Mouse (Mus musculus) embryonic facial prominence, embryonic 12.5 days (tissue): ENCODE measurements at regions not wholly inside any gene's neighbourhood (a gene's known extent, or its start where the extent isn't known, plus 50 kb on each side); places are given as distances from the start of the nearest gene placed in this dataset.
A peak's percentile ranks its signal among the peaks of the same experiment; 100 is the strongest.

Experiments used
- ATAC-seq: fragments of 200-750 bp; cut with Nextera tagmentation; 2 replicates; pipeline ENCODE4 v1.8.0; 2017; ENCODE audit not compliant: insufficient number of reproducible peaks, insufficient read depth, low FRiP score, low TSS enrichment
- H3K27ac ChIP-seq: fragments of 300-500 bp; sonication (generic); 2 replicates; pipeline ENCODE4 v1.5.1; 2016; ENCODE audit warnings: mild to moderate bottlenecking
- H3K27me3 ChIP-seq: fragments of 300-500 bp; sonication (generic); 2 replicates; pipeline ENCODE4 v1.6.1; 2016; ENCODE audit warnings: mild to moderate bottlenecking, moderate library complexity
- H3K36me3 ChIP-seq: fragments of 300-500 bp; sonication (generic); 2 replicates; pipeline ENCODE4 v1.6.1; 2016; ENCODE audit warnings: mild to moderate bottlenecking
- H3K4me1 ChIP-seq: fragments of 300-500 bp; sonication (generic); 2 replicates; pipeline ENCODE4 v1.6.1; 2016
- H3K4me2 ChIP-seq: fragments of 300-500 bp; sonication (generic); replicated peaks from 2 replicates; pipeline ENCODE4 v1.6.1; 2016; ENCODE audit warnings: mild to moderate bottlenecking, moderate library complexity
- H3K4me3 ChIP-seq: fragments of 300-500 bp; sonication (generic); 2 replicates; pipeline ENCODE4 v1.5.1; 2016; ENCODE audit warnings: mild to moderate bottlenecking
- H3K9ac ChIP-seq: fragments of 300-500 bp; sonication (generic); 2 replicates; pipeline ENCODE4 v1.6.1; 2016; ENCODE audit warnings: mild to moderate bottlenecking, moderate library complexity
- H3K9me3 ChIP-seq: fragments of 300-500 bp; sonication (generic); 2 replicates; pipeline ENCODE4 v1.6.1; 2016; ENCODE audit warnings: mild to moderate bottlenecking, moderate library complexity
- WGBS: fragments of 180-500 bp; shearing (Covaris S2); methylation state at CpG from one replicate; pipeline ENCODE4 v1.1.7; 2016; 5-methylcytosine and 5-hydroxymethylcytosine counted together

DNA sequence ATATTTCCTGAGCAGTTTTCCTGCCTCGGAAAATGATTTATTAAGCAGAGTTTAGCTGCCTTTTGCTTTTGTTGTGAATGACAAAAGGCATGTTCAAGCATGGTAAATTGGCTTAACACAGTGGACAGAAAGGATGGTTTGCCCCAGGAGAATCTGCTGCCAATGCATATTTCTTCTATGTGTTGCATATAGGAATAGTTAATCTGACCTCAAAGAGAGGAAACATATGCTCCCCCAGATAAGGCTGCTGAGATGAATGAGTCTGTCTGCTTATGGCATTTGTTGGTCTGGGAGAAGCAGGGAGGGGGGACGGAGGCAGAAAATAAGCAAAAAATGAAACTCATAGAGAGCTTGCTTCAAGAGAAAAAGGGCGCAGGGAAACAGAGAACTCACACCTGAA lies 638.9 kb downstream of the Stpg2 start:
- Histone ChIP-seq H3K9me3 (no peaks in the 10 kb centered on the region), H3K4me3 (no peak overlapping the region), H3K36me3 (no peaks in the 10 kb centered on the region), H3K27ac (no peak overlapping the region), H3K4me1 (no peaks in the 10 kb centered on the region), H3K27me3 (no peaks in the 10 kb centered on the region), H3K4me2 (no peak overlapping the region), H3K9ac (no peak overlapping the region)
- WGBS = 71% methylated on average over 3 of the region's 3 CpGs
- ATAC-seq = no peak

DNA sequence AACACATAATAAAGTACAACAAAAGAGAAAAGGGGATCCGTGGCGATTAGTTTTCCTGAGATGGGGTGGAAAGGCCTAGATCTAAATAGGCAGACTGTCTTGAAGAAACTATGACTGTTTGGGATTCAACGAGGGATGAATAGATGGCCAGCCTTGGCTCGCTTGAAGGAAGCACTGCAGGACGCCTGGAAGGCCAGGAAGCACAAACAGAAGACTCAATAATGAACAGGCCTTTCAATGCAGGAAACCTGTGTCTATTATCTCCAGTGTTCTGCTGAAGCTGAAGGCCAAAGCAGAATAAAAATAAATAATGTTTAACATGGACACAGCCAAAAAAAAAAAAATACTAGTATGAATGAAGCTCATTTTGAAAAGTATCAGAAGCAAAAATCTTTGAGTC lies 642.3 kb downstream of the Stpg2 start:
- 48% methylated on average over 5 of the region's 5 CpGs for WGBS
- H3K4me3 ChIP-seq = no peak overlapping the region
- H3K36me3 ChIP-seq = no peaks in the 10 kb centered on the region
- no peak overlapping the region for H3K9ac ChIP-seq
- ATAC-seq = no peak
- no peaks in the 10 kb centered on the region for H3K4me1 ChIP-seq
- H3K9me3 ChIP-seq = no peaks in the 10 kb centered on the region
- H3K4me2 ChIP-seq = no peak overlapping the region
- H3K27me3 ChIP-seq = no peaks in the 10 kb centered on the region
- no peak overlapping the region for H3K27ac ChIP-seq

DNA sequence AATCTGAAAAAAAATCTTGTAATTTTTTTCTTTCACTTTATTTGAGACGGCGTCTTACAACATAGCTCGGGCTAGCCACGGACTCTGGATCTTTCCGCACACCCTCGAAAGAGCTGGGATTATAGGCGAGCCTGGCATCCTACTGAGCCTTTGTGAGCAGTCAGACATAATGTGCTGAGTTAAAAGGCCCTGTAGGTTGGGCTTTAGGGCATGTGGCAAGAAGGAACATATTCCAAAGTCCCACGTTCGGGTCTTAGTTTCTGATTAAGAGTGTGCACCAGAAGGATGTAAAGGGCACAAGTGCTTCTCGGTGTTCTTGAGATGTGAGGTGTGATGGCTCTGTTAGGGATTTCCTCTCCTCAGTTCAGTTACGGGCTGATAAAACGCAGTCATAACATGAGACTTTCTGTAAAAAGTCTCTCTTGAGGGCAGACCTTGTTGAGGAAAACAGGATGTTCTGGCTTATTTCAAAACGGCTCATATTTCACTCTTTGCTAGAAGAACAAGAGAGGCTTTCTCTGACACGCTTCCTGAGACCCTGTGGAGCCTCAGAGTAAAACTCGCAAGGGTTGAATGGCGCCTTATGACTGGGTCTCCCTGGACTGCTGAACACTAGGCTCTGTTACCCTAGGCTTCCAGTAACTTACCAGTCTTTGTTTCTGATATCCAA lies 654.6 kb downstream of the Stpg2 start:
- H3K4me2 ChIP-seq = peak overlapping the region; percentile 43
- H3K9me3 ChIP-seq = no peaks in the 10 kb centered on the region
- no peak overlapping the region for H3K9ac ChIP-seq
- peak; percentile 88 for ATAC-seq
- H3K4me1 ChIP-seq = peaks cover 13% of the 10 kb centered on the region
- H3K27ac ChIP-seq = peak overlapping the region; percentile 90
- WGBS = 19% methylated on average over 16 of the region's 16 CpGs
- no peaks in the 10 kb centered on the region for H3K36me3 ChIP-seq
- H3K27me3 ChIP-seq = no peaks in the 10 kb centered on the region
- H3K4me3 ChIP-seq = no peak overlapping the region

DNA sequence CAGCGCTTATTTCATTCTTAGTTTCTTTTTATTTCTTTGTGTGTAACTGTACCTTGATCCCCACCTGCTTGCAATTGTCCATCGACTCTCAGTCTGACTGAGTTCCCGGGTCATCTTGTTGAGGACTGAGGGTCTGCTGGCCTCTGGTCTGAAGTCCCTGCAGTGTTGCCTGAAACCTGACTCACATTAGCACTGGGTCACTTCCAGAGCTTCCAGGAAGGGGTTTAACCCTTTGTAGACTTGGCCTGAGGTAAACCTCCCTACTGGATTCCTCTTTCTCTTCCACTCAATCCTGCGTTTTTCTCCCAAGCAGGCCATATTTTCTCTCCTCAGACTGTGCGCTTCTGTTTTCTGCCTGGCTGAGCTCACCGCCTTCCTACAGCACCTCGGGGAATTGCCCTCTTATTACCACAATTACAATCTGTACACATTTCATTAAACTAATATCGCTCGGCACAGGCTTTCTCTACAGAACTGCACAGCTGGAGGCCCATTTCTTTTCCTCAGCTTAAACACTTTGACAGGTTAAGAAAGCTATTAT lies 655.4 kb downstream of the Stpg2 start:
- Histone ChIP-seq H3K4me2 (peak overlapping the region; percentile 43), H3K27me3 (no peaks in the 10 kb centered on the region)

DNA sequence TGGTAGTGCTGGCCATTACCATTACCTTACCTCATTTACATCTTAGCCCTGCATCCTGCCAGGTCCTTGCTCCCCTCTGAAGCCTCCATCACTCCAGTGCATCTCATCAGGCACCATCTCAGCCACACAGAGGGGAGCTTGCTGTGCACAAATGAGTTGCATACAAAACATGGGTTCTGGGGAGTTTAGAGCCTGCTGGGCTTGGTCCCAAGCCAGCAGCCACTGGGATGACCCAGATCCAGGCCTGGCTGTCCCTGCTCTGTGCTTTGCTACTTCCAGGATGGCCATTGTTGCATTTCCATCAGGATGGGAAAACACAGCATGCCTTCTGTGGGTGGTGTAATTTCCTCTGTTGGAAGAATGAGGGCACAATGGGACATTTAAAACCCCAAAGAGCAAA lies 660.8 kb downstream of the Stpg2 start:
- no peak overlapping the region for H3K4me2 ChIP-seq
- no peaks in the 10 kb centered on the region for H3K27me3 ChIP-seq
- no peak for ATAC-seq
- no peak overlapping the region for H3K4me3 ChIP-seq
- no peak overlapping the region for H3K9ac ChIP-seq
- H3K27ac ChIP-seq = no peak overlapping the region
- peaks cover 3% of the 10 kb centered on the region; the same call in 1 of the 2 replicates for H3K4me1 ChIP-seq
- no peaks in the 10 kb centered on the region for H3K9me3 ChIP-seq
- H3K36me3 ChIP-seq = no peaks in the 10 kb centered on the region

More for the DNA sequence above, 655.4 kb downstream of the Stpg2 start:
- no peak overlapping the region for H3K9ac ChIP-seq
- no peak overlapping the region for H3K4me3 ChIP-seq
- peak overlapping the region; percentile 90 for H3K27ac ChIP-seq
- no peaks in the 10 kb centered on the region for H3K36me3 ChIP-seq
- peak; percentile 63; the same call in 1 of the 2 replicates for ATAC-seq
- peaks cover 13% of the 10 kb centered on the region for H3K4me1 ChIP-seq
- 9% methylated on average over 9 of the region's 9 CpGs for WGBS
- H3K9me3 ChIP-seq = no peaks in the 10 kb centered on the region

DNA sequence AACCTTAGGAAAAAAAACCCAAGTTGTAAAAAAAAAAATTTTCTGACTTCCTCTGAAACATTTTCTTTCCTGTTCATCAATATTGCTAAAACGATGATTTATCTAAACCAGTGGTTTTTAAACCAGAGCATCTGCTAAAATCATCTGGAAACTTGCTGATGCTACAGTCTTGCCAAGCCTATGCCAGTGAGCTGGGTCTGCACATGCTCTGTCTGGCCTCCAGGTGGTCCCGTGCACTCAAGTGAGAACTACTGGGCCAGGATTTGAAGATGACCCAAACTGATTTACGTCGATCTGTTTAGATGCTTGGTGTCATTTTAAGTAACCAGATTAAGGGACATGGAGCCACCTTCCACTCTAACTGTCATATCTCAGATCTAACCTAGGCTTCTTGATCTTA lies 661.5 kb downstream of the Stpg2 start:
- Histone ChIP-seq H3K9ac (no peak overlapping the region), H3K36me3 (no peaks in the 10 kb centered on the region), H3K27ac (no peak overlapping the region), H3K27me3 (no peaks in the 10 kb centered on the region), H3K4me3 (no peak overlapping the region), H3K4me1 (no peaks in the 10 kb centered on the region), H3K9me3 (no peaks in the 10 kb centered on the region), H3K4me2 (no peak overlapping the region)
- 88% methylated on average over 4 of the region's 4 CpGs for WGBS
- ATAC-seq = no peak

DNA sequence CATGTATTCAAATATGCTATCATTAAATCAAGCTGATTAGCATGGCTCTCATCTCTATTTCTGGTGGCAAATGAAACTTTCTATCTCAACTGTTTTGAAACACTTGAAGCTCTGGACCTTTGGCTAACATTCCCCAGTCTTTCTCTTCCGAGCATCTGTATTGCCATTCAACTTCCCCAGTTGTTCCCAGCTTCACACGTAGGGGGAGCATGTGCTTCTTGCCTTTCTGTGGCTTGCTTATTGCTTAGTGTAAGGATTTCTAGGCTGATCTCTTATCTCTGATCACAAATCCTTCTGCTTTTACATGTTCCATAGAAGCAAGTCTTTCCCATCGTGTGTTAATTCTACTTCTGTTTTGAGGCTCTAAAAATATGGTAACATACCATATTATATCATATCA lies 662.0 kb downstream of the Stpg2 start:
- H3K27me3 ChIP-seq = no peaks in the 10 kb centered on the region
- H3K9me3 ChIP-seq = no peaks in the 10 kb centered on the region
- H3K9ac ChIP-seq = no peak overlapping the region
- no peak overlapping the region for H3K27ac ChIP-seq
- H3K4me2 ChIP-seq = no peak overlapping the region
- WGBS = 78% methylated on average over 3 of the region's 3 CpGs
- H3K4me3 ChIP-seq = no peak overlapping the region
- no peak for ATAC-seq
- no peaks in the 10 kb centered on the region for H3K36me3 ChIP-seq
- H3K4me1 ChIP-seq = no peaks in the 10 kb centered on the region

DNA sequence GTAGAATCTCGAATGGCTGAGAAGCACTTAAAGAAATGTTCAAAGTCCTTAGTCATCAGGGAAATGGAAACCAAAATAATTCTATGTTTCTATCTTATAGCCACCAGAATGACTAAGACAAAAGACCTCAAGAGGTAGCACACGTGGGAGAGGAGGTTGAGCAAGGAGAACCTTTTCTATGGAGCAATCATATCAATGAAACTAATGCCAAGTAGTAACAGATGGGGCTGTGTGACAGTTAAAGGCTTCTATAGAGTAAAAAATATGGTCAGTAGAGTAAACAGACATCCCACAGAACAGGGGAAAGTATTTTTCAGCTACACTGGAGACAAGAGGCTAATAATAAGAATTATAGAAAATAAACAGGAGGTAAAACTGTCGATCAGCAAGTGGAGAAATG lies 664.3 kb downstream of the Stpg2 start:
- no peak for ATAC-seq

DNA sequence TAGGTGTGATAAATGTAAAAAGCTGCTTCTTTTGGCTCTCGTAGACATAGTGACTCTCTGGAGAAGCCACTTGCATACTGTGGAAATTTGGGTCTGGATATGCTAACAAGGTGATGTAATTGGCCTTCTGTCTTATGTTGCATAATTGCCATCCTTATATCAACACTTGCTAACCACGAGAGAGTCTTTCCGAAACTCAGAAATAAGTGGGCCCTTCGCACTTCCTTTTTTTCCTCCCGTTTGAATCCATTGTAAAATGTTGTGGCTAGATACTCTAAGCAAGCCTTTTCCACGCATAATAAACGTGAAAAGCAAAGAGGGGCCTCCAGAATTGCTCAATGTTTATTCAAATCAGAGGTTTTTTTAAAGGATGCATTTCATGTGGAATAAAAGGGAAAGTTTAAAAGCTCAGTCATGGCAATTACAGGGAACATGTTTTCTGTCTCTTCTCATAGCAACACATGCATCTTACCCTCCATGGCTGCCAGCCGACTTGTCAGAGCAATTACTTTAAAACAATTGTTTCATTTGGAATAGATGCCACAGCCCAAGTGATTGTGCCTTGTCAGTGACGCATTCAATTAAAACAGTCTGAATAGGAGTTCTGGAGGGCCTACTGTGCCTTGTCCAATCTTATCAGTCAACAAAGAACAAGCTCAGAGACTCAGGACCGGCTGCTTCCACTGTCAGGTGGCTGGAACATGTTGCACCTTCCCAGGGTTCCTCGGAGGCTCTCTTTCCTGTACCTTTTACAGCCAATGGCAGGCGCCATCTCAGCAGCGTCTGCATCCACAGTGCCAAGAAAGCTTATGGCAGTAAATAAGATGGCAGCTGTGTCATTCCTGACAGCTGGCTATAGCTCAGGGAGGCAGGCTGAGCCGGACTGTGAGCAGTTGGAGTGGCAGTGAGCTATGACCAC lies 680.7 kb downstream of the Stpg2 start:
- H3K9me3 ChIP-seq = no peaks in the 10 kb centered on the region
- WGBS = 59% methylated on average over 14 of the region's 14 CpGs
- H3K4me2 ChIP-seq = no peak overlapping the region
- H3K27ac ChIP-seq = no peak overlapping the region
- ATAC-seq = peak; percentile 64; the same call in 1 of the 2 replicates
- H3K27me3 ChIP-seq = no peaks in the 10 kb centered on the region
- H3K36me3 ChIP-seq = no peaks in the 10 kb centered on the region
- no peak overlapping the region for H3K9ac ChIP-seq
- H3K4me1 ChIP-seq = no peaks in the 10 kb centered on the region
- H3K4me3 ChIP-seq = no peak overlapping the region

More for the DNA sequence above, 664.3 kb downstream of the Stpg2 start:
- Histone ChIP-seq H3K4me3 (no peak overlapping the region), H3K27ac (no peak overlapping the region), H3K9ac (no peak overlapping the region), H3K27me3 (no peaks in the 10 kb centered on the region), H3K4me1 (no peaks in the 10 kb centered on the region), H3K36me3 (no peaks in the 10 kb centered on the region), H3K9me3 (no peaks in the 10 kb centered on the region), H3K4me2 (no peak overlapping the region)
- 89% methylated on average over 3 of the region's 3 CpGs for WGBS

DNA sequence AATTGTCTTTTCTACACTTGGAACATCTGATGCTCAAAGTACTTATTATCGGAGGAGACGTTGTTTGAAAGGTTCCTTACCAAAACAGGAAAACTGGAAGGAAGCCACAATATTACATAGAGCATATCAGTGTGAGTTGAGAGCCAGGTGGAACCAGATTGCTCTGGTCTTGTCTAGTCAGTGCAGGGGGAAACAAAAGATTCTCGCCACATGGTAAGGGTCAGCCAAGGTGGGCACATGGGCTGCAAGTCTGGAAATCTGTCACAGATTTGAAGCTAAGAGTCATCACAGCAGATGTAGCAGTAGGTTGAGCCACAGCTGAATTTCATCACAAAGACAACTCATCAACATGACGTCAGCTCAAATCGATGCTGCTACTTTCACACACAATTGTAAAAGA lies 681.8 kb downstream of the Stpg2 start:
- no peaks in the 10 kb centered on the region for H3K36me3 ChIP-seq
- ATAC-seq = no peak
- 80% methylated on average over 5 of the region's 5 CpGs for WGBS
- H3K4me3 ChIP-seq = no peak overlapping the region
- no peaks in the 10 kb centered on the region for H3K27me3 ChIP-seq
- H3K4me2 ChIP-seq = no peak overlapping the region
- no peaks in the 10 kb centered on the region for H3K4me1 ChIP-seq
- no peak overlapping the region for H3K27ac ChIP-seq
- no peak overlapping the region for H3K9ac ChIP-seq
- no peaks in the 10 kb centered on the region for H3K9me3 ChIP-seq

DNA sequence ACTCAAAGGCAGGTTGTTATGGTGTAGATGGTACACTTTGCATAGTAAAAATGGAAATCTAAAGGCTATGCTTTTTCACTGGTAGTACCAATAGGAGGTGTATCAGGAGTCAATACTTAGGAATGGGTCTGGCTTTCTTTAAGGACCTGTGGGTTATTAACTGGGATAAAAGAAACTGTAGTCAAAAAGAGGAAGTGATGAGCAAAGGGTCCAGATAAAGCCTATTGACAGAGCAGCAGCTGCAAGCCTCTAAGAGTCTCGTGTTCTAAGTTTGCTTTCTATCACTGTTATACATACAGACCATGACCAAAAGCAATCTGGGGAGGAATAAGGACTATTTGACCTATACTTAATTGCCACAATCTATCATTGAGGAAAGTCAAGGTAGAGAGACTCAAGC lies 683.0 kb downstream of the Stpg2 start:
- Histone ChIP-seq H3K4me2 (no peak overlapping the region), H3K4me3 (no peak overlapping the region), H3K9me3 (no peaks in the 10 kb centered on the region), H3K27ac (no peak overlapping the region), H3K36me3 (no peaks in the 10 kb centered on the region), H3K4me1 (no peaks in the 10 kb centered on the region), H3K9ac (no peak overlapping the region), H3K27me3 (no peaks in the 10 kb centered on the region)
- 68% methylated on average over 1 of the region's 1 CpGs for WGBS
- ATAC-seq = no peak

DNA sequence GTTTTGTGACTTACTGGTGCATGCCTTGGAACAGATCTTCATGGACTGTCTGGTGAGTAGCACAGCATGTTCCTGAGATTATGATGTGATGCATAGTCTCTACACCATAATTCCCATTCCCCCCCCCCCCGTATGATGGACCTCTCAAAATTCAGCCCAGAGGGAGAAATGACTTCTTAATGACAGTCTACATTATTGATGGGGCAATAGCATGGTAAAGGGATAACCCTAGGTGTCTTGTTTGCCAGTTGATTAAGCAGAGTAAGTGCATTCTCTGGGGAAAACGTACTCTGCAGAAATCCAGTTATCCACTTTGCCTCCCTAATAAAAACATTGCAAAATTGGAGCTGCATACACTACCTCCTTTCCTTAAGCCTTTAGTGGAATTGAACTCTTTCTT lies 684.7 kb downstream of the Stpg2 start:
- no peak overlapping the region for H3K4me3 ChIP-seq
- H3K36me3 ChIP-seq = no peaks in the 10 kb centered on the region
- no peak overlapping the region for H3K9ac ChIP-seq
- ATAC-seq = no peak
- H3K4me1 ChIP-seq = no peaks in the 10 kb centered on the region
- no peak overlapping the region for H3K4me2 ChIP-seq
- H3K27ac ChIP-seq = no peak overlapping the region
- H3K27me3 ChIP-seq = no peaks in the 10 kb centered on the region
- 70% methylated on average over 2 of the region's 2 CpGs for WGBS
- no peaks in the 10 kb centered on the region for H3K9me3 ChIP-seq
